Mouse (Mus musculus) embryonic facial prominence, embryonic 12.5 days (tissue): ENCODE measurements around the gene Spast. TPM values are rescaled to one million over a fixed set of nuclear protein-coding genes. Genes with fewer than 3 reads are reported as not detected.

Experiments
- ATAC-seq: fragments of 200-750 bp; cut with Nextera tagmentation; 2 replicates; pipeline ENCODE4 v1.8.0; 2017; ENCODE audit not compliant: insufficient number of reproducible peaks, insufficient read depth, low FRiP score, low TSS enrichment
- H3K27ac ChIP-seq: fragments of 300-500 bp; sonication (generic); 2 replicates; pipeline ENCODE4 v1.5.1; 2016; ENCODE audit warnings: mild to moderate bottlenecking
- H3K27me3 ChIP-seq: fragments of 300-500 bp; sonication (generic); 2 replicates; pipeline ENCODE4 v1.6.1; 2016; ENCODE audit warnings: mild to moderate bottlenecking, moderate library complexity
- H3K36me3 ChIP-seq: fragments of 300-500 bp; sonication (generic); 2 replicates; pipeline ENCODE4 v1.6.1; 2016; ENCODE audit warnings: mild to moderate bottlenecking
- H3K4me1 ChIP-seq: fragments of 300-500 bp; sonication (generic); 2 replicates; pipeline ENCODE4 v1.6.1; 2016
- H3K4me2 ChIP-seq: fragments of 300-500 bp; sonication (generic); replicated peaks from 2 replicates; pipeline ENCODE4 v1.6.1; 2016; ENCODE audit warnings: mild to moderate bottlenecking, moderate library complexity
- H3K4me3 ChIP-seq: fragments of 300-500 bp; sonication (generic); 2 replicates; pipeline ENCODE4 v1.5.1; 2016; ENCODE audit warnings: mild to moderate bottlenecking
- H3K9ac ChIP-seq: fragments of 300-500 bp; sonication (generic); 2 replicates; pipeline ENCODE4 v1.6.1; 2016; ENCODE audit warnings: mild to moderate bottlenecking, moderate library complexity
- H3K9me3 ChIP-seq: fragments of 300-500 bp; sonication (generic); 2 replicates; pipeline ENCODE4 v1.6.1; 2016; ENCODE audit warnings: mild to moderate bottlenecking, moderate library complexity
- WGBS: fragments of 180-500 bp; shearing (Covaris S2); methylation state at CpG from one replicate; pipeline ENCODE4 v1.1.7; 2016; 5-methylcytosine and 5-hydroxymethylcytosine counted together
- polyA plus RNA-seq: library from polyadenylated mRNA; unstranded; fragments of >200 nt; fragmentation: Nextera tagmentation; extraction: Ambion mirVana; gene quantifications from 2 replicates; pipeline ENCODE4 v1.2.1, GENCODE M21; 2016

The Spast gene
- polyA plus RNA-seq, 1 experiment from 2014 or later: 28.9 TPM

DNA sequence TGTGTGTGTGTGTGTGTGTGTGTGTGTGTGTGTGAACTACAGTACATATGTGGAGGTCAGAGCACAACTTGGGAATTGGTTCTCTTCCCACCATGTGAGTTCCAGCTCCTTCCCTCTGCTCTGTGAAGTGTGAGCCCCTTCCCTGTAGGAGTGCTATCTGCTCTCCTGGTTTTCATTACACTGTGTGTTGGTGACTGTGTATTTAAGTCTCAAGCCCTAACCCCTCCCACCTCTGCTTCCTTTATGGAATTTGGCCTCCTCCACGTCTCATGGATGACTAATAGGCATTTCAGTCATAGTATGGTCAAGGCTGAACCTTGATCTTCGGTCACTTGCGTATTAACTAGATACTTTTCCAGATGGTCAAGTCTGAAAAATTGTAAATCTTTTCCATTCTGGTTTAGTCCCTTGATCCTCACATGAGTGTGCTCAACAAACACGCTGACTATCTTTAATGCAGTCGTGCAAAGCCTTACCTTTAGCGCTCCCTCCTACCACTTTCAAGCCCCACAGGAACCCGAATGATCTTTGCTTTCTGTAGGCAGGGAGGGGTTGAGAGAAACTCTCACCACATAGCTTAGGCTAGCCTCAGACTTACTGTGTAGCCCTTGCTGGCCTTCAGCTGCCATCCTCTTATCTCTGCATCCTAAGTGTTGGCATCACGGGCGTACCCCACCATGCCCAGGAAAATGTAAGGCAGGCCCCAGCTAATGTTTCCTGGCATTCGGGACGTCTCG, 63.9 kb downstream of the Spast start:
- Histone ChIP-seq H3K9ac (no peak overlapping the region), H3K27me3 (no peaks in the 10 kb centered on the region), H3K9me3 (no peaks in the 10 kb centered on the region), H3K4me2 (no peak overlapping the region), H3K4me3 (no peak overlapping the region), H3K36me3 (peaks cover 48% of the 10 kb centered on the region), H3K4me1 (no peaks in the 10 kb centered on the region), H3K27ac (no peak overlapping the region)
- 94% methylated on average over 12 of the region's 12 CpGs for WGBS
- no peak for ATAC-seq

DNA sequence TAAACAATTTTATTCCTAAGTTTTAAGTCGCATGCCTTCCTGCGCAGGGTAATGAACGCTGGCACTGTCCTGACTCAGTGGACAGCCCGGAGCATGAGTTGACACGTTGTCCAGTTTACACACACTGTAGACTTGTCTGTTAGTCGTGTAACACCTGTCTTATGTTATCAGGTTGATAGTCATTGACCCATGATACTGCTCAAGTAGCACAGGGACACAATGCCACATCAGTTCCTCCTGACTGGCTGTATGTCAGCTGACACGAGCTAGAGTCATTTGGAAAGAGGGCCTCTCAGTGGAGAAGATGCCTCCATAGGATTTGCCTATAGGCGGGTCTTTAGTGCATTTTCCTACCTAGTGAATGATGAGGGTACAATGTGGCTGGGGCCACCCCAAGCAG, 67.7 kb downstream of the Spast start:
- Histone ChIP-seq H3K4me1 (no peaks in the 10 kb centered on the region), H3K36me3 (peaks cover 65% of the 10 kb centered on the region), H3K27me3 (no peaks in the 10 kb centered on the region), H3K9me3 (no peaks in the 10 kb centered on the region), H3K27ac (no peak overlapping the region), H3K4me3 (no peak overlapping the region), H3K4me2 (no peak overlapping the region), H3K9ac (no peak overlapping the region)
- ATAC-seq: no peak
- 85% methylated on average over 8 of the region's 8 CpGs for WGBS

DNA sequence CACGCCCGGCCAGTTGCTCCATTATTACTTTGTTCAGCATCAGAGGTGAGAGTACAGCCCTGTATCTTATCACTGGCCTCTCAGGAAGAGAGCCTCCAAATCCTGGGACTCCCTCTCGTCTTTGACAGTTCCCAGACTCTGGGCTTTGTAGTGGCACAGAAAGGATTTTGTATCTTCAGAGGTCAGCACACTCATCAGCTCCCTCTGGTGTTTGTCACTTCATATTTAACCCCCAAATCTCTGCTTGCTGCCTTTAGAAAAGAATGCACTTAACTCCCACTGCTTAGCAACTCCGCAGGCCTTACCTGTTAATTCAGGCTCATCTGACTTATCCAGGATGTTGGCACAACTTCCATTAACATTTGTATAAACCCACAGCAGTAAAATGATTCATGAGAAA, 70.9 kb downstream of the Spast start:
- H3K36me3 ChIP-seq: peaks cover 60% of the 10 kb centered on the region
- no peaks in the 10 kb centered on the region for H3K9me3 ChIP-seq
- H3K4me1 ChIP-seq: no peaks in the 10 kb centered on the region
- WGBS: 65% methylated on average over 4 of the region's 4 CpGs
- no peak for ATAC-seq
- H3K9ac ChIP-seq: no peak overlapping the region
- H3K27ac ChIP-seq: no peak overlapping the region
- H3K27me3 ChIP-seq: no peaks in the 10 kb centered on the region
- no peak overlapping the region for H3K4me2 ChIP-seq
- H3K4me3 ChIP-seq: no peak overlapping the region

DNA sequence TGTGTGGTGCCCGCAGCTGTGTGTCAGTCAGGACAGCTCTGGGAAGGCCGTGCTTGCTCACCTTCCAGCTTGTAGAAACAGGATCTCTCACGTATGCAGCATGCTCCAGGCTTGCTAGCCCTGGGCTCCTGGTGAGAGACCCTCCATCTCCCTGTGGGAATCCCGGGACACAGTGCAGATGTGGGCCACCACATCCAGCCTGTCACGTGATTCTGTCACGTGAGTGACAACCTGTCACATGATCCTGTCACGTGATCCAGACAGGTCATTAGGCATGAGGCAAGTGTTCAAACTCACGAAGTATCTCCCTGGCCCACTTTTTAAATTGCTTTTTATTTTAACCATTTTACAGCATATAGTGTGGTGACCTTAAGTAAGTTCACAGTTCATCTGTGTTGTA, 74.5 kb downstream of the Spast start:
- no peaks in the 10 kb centered on the region for H3K27me3 ChIP-seq
- no peaks in the 10 kb centered on the region for H3K4me1 ChIP-seq
- no peaks in the 10 kb centered on the region for H3K9me3 ChIP-seq
- no peak overlapping the region for H3K9ac ChIP-seq
- H3K4me2 ChIP-seq: no peak overlapping the region
- no peak for ATAC-seq
- H3K27ac ChIP-seq: no peak overlapping the region
- 87% methylated on average over 8 of the region's 8 CpGs for WGBS
- peaks cover 68% of the 10 kb centered on the region for H3K36me3 ChIP-seq
- H3K4me3 ChIP-seq: no peak overlapping the region

DNA sequence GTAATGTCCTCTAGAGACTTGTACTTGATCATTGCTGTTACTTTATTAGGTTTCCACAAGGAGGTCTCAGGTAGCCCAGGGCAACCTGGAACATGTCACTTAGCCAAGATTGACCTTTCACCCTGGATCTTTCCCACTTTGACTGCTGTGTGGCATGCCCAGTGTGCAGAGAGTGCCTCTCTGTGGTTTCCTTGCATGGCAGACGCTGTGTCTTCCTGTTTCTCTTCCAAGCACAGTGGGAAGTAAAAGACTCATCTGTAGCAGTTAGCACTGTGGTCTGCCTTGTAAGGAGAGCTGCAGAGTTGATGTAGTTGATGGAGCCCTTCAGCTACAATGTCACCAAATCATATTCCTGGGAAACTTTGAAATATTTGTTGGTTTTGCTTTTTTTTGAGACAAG, 75.9 kb downstream of the Spast start:
- Histone ChIP-seq H3K27me3 (no peaks in the 10 kb centered on the region), H3K9ac (no peak overlapping the region), H3K4me2 (no peak overlapping the region), H3K4me1 (no peaks in the 10 kb centered on the region), H3K36me3 (peaks cover 76% of the 10 kb centered on the region), H3K27ac (no peak overlapping the region), H3K4me3 (no peak overlapping the region), H3K9me3 (no peaks in the 10 kb centered on the region)
- 73% methylated on average over 1 of the region's 1 CpGs for WGBS
- no peak for ATAC-seq

DNA sequence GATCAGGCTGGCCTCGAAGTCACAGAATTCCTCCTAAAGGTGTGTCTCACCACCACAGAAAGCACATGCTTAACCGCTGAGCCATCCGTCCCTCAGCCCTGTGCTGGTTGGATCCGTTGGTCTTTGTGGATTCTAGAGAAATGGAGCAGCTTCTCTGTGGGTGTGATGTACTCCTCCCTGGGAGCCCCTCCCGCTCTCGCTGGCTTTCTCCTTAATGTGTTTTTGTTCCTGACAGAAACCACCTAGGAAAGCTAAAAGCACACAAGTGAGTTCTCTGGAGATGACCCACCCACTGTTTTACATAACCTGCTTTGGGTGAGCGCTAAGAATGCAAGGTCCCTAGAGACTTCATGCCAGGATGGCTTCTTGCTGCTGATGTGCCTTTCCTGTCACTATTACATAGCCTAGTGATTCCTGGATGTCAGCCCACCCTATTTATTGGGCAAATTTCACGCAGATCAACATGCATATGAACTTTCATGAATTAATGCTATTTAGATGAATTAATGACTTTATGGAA, 78.1 kb downstream of the Spast start:
- Histone ChIP-seq H3K4me1 (no peaks in the 10 kb centered on the region), H3K9ac (no peak overlapping the region), H3K27me3 (no peaks in the 10 kb centered on the region), H3K4me3 (no peak overlapping the region), H3K27ac (no peak overlapping the region), H3K4me2 (no peak overlapping the region), H3K36me3 (peaks cover 74% of the 10 kb centered on the region), H3K9me3 (no peaks in the 10 kb centered on the region)
- ATAC-seq: no peak
- WGBS: 90% methylated on average over 8 of the region's 8 CpGs

DNA sequence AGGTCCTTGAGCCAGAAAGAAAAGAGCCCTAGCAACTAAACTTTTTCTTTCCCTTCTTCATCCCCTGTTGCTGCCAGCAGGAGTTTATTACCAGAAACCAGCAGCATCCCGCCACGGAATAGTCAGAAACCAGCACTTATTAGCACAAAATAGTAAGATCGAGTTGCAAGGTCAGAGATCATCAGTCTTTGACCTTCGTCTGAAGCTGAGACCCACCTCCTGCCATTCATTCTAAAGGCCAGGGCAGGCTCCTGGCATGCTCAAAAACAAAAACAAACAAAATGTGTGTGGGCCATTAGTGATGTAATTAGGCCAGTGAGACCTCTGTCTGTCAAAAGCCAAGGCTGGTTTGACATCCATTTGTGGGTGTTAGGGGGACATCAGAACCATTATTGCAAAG, 79.4 kb downstream of the Spast start:
- H3K9ac ChIP-seq: no peak overlapping the region
- no peak overlapping the region for H3K27ac ChIP-seq
- H3K27me3 ChIP-seq: no peaks in the 10 kb centered on the region
- no peak overlapping the region for H3K4me3 ChIP-seq
- peaks cover 74% of the 10 kb centered on the region for H3K36me3 ChIP-seq
- no peak overlapping the region for H3K4me2 ChIP-seq
- ATAC-seq: no peak
- H3K4me1 ChIP-seq: no peaks in the 10 kb centered on the region
- no peaks in the 10 kb centered on the region for H3K9me3 ChIP-seq
- WGBS: 15% methylated on average over 4 of the region's 4 CpGs

DNA sequence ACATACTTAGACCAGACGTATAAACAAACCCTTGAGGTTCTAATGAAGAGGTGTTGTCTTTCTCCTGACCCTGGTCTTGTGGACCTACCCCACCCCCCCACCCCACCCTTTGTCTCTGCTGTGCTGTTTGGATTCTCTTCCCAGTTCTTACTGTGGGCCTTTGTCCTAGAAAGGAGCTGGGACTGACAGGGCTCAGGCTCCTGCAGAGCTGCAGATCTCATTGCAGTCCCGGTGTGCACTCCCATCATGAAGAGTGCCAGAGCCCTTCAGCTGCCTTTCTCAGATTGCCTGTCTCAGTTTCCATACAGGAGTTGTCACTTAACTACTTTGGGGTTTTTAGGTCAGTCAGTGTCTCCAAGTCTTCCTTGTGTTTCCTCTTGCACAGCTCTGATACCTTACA, 81.9 kb downstream of the Spast start:
- no peak overlapping the region for H3K9ac ChIP-seq
- no peaks in the 10 kb centered on the region for H3K27me3 ChIP-seq
- no peak overlapping the region for H3K4me2 ChIP-seq
- H3K9me3 ChIP-seq: no peaks in the 10 kb centered on the region
- WGBS: 70% methylated on average over 2 of the region's 2 CpGs
- no peak overlapping the region for H3K27ac ChIP-seq
- H3K4me1 ChIP-seq: no peaks in the 10 kb centered on the region
- ATAC-seq: no peak
- peaks cover 68% of the 10 kb centered on the region for H3K36me3 ChIP-seq
- H3K4me3 ChIP-seq: no peak overlapping the region

DNA sequence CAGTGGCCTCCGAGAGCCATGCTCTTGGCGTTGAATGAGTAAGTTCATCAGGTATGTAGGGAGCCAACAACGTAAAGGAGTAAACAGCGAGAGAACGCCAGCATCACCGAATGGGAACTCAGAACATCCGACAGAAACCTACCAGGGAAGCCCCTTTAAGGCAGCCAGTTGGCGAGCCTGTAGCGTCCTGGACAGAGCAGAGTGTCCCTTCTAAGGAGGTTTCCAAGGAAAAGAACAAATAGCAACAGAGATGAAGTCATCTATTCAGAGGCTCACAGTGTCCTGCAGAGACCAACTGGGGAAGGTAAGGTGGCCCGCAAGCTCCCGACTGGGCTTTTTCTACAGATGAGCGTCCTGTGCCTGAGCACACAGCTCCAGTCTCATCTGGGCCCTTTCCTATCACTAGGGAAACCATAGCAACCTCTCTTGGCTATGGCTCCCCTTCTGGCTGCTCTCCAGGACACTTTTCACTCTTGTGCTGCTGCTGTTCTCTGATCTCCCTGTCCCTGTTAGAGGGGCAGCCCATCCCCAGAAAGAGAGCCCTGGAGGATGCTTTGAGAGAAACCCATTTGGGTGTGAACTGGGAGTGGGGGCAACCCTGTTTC, 85.7 kb downstream of the Spast start:
- H3K4me2 ChIP-seq: no peak overlapping the region
- H3K36me3 ChIP-seq: peaks cover 65% of the 10 kb centered on the region
- no peak overlapping the region for H3K9ac ChIP-seq
- 82% methylated on average over 12 of the region's 12 CpGs for WGBS
- no peak for ATAC-seq
- no peaks in the 10 kb centered on the region for H3K9me3 ChIP-seq
- H3K4me1 ChIP-seq: no peaks in the 10 kb centered on the region
- H3K4me3 ChIP-seq: no peak overlapping the region
- no peak overlapping the region for H3K27ac ChIP-seq
- H3K27me3 ChIP-seq: no peaks in the 10 kb centered on the region

DNA sequence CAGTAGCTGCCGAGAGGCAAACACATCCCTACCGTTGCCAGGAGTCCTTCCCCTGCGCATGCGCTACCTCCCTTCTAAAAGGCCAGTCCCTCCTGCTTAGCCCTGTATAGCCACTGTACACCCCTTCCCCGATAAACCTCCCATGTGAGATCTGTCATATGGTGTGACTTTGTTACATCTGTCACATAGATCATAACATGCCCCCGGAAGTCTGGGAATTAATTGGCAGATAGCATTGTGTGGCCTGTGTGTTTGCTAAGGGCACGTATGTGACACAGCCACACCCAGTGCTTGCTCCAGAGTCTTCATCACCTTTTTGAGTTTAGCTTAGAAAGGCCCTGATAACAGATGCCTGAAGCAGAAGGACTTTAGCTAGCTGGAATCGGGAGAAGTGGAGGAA, 91.3 kb downstream of the Spast start:
- peaks cover 24% of the 10 kb centered on the region for H3K36me3 ChIP-seq
- no peaks in the 10 kb centered on the region for H3K27me3 ChIP-seq
- H3K4me1 ChIP-seq: no peaks in the 10 kb centered on the region
- 87% methylated on average over 8 of the region's 8 CpGs for WGBS
- no peaks in the 10 kb centered on the region for H3K9me3 ChIP-seq
- H3K4me2 ChIP-seq: no peak overlapping the region
- H3K9ac ChIP-seq: no peak overlapping the region
- no peak for ATAC-seq
- H3K27ac ChIP-seq: no peak overlapping the region
- no peak overlapping the region for H3K4me3 ChIP-seq

DNA sequence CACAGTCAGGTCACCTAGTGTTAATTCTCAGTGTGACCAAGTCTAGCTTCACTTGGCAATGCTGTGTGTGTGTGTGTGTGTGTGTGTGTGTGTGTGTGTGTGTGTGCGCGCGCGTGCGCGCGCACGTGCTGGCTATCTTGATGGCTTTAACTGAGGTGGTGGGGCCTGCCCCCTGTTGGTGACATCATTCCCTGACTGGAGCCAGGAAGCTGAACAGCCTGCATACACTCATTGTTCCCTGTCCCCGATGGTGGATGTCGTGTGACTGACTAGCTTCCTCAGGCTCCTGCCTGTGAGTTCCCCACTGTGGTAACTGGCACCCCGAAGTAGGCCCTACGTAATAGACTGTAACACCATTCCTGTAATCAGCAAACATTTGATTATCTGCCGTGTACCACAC, 92.7 kb downstream of the Spast start:
- Histone ChIP-seq H3K27me3 (no peaks in the 10 kb centered on the region), H3K9me3 (no peaks in the 10 kb centered on the region), H3K4me3 (no peak overlapping the region), H3K9ac (no peak overlapping the region), H3K36me3 (peaks cover 17% of the 10 kb centered on the region), H3K4me2 (no peak overlapping the region), H3K27ac (no peak overlapping the region), H3K4me1 (no peaks in the 10 kb centered on the region)
- no peak for ATAC-seq
- 73% methylated on average over 13 of the region's 13 CpGs for WGBS

DNA sequence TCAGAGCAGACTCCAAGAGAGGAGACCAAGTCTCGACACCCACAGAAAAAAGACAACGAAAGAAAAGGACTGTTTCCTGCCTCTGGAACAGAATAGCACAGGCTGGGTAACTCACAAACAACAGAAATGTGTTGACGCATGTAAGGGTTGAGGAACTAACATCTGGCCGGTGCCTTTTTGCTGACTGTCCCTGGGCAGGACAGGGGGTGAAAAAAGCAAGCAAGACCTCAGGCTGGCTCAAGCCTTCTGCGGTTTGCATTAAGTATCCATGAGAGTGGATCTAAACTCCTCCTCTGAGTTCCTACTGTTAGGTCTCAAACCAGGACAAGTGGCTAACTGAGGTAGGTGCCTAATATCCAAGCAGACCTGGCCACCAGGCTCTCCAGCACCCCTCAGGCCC, 93.8 kb downstream of the Spast start:
- no peaks in the 10 kb centered on the region for H3K9me3 ChIP-seq
- no peak for ATAC-seq
- H3K9ac ChIP-seq: no peak overlapping the region
- H3K27ac ChIP-seq: no peak overlapping the region
- peaks cover 6% of the 10 kb centered on the region; the same call in 1 of the 2 replicates for H3K36me3 ChIP-seq
- no peaks in the 10 kb centered on the region for H3K4me1 ChIP-seq
- H3K4me3 ChIP-seq: no peak overlapping the region
- no peaks in the 10 kb centered on the region for H3K27me3 ChIP-seq
- WGBS: 88% methylated on average over 5 of the region's 5 CpGs
- no peak overlapping the region for H3K4me2 ChIP-seq
